Mouse (Mus musculus) forebrain, embryonic 15.5 days (tissue): ENCODE data around the gene Impdh1. TPM values are rescaled to one million over a fixed set of nuclear protein-coding genes. Genes with fewer than 3 reads are reported as not detected.
A peak's percentile ranks its signal among the peaks of the same experiment; 100 is the strongest.
"Not testable (repeated sequence)": the region's sequence is repeated elsewhere in the genome, so short reads cannot be mapped to it uniquely, and the experiment has no call there.

Experiments
- ATAC-seq: fragments of 200-750 bp; cut with Nextera tagmentation; replicated peaks from 2 replicates; pipeline ENCODE4 v1.8.0; 2017; ENCODE audit warnings: mild to moderate bottlenecking, moderate TSS enrichment, moderate library complexity
- H3K27ac ChIP-seq: fragments of 300-500 bp; sonication (generic); replicated peaks from 2 replicates; pipeline ENCODE4 v1.5.1; 2015; ENCODE audit warnings: mild to moderate bottlenecking, inconsistent platforms
- H3K27me3 ChIP-seq: fragments of 300-500 bp; sonication (generic); 2 replicates; pipeline ENCODE4 v1.6.1; 2015; ENCODE audit warnings: inconsistent platforms
- H3K36me3 ChIP-seq: fragments of 300-500 bp; sonication (generic); 2 replicates; pipeline ENCODE4 v1.6.1; 2015; ENCODE audit warnings: mild to moderate bottlenecking, inconsistent platforms
- H3K4me1 ChIP-seq: fragments of 300-500 bp; sonication (generic); 2 replicates; pipeline ENCODE4 v1.6.1; 2015; ENCODE audit warnings: inconsistent platforms
- H3K4me2 ChIP-seq: fragments of 300-500 bp; sonication (generic); replicated peaks from 2 replicates; pipeline ENCODE4 v1.6.1; 2015; ENCODE audit warnings: mild to moderate bottlenecking, inconsistent platforms
- H3K4me3 ChIP-seq: fragments of 300-500 bp; sonication (generic); 2 replicates; pipeline ENCODE4 v1.5.1; 2015; ENCODE audit warnings: mild to moderate bottlenecking, inconsistent platforms
- H3K9ac ChIP-seq: fragments of 300-500 bp; sonication (generic); replicated peaks from 2 replicates; pipeline ENCODE4 v1.6.1; 2015; ENCODE audit warnings: mild to moderate bottlenecking, inconsistent platforms
- H3K9me3 ChIP-seq: fragments of 300-500 bp; sonication (generic); 2 replicates; pipeline ENCODE4 v1.6.1; 2016; ENCODE audit warnings: inconsistent platforms
- WGBS: fragments of 180-500 bp; shearing (Covaris S2); methylation state at CpG from one replicate; pipeline ENCODE4 v1.1.7; 2015; ENCODE audit warnings: mixed read lengths; 5-methylcytosine and 5-hydroxymethylcytosine counted together
- polyA plus RNA-seq: library from polyadenylated mRNA; unstranded; fragments of >200 nt; fragmentation: Nextera tagmentation; extraction: Ambion mirVana; gene quantifications from 2 replicates; pipeline ENCODE4 v1.2.1, GENCODE M21; 2015

Gene Impdh1
- polyA plus RNA-seq, 1 experiment from 2014 or later, result 57.3 TPM

DNA sequence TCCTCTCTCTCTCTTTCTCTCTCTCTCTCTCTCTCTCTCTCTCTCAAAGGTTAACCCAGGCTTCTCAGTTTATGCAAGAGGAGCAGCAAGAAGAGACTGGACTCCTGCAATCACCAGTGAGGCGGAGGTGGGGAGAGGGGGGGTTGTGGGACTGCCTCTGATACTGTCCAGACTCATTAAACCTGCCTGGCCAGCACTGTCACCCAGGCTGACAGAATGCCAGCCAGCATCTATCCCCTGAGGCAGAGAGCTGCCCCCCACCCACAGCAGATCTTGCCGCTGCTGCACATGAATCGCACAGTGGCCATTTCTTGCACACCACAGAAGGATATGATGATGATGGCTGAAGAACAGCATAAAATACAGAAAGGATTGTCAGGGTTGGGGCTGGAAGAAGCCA lies 41.1 kb downstream of the Impdh1 start:
- Histone ChIP-seq H3K4me2 (no peak overlapping the region), H3K4me1 (peaks cover 24% of the 10 kb centered on the region), H3K27me3 (peaks cover 41% of the 10 kb centered on the region), H3K9ac (no peak overlapping the region), H3K9me3 (no peaks in the 10 kb centered on the region), H3K4me3 (no peak overlapping the region), H3K36me3 (no peaks in the 10 kb centered on the region), H3K27ac (no peak overlapping the region)
- no peak for ATAC-seq
- WGBS, result 84% methylated on average over 3 of the region's 3 CpGs

DNA sequence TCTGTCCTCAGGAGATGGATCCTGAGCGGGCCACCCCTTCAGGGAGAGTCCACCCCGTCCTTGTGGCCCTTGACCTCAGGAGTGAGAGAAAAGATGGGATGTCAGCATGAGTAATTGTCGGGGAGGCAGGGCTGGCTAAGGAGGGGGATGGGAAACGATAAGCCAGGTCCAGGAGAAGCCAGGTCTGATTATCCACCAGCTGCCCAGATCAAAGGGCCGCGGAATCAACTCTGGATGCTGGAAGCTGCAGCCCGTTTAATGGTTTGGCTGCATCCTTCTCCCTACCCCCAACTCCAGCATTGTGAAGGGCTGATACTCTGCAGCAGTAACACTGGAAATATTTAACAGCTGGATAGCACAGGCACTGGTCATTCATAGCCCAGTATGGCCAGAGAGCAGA lies 41.8 kb downstream of the Impdh1 start:
- peaks cover 48% of the 10 kb centered on the region for H3K27me3 ChIP-seq
- WGBS, result 31% methylated on average over 7 of the region's 7 CpGs
- peaks cover 23% of the 10 kb centered on the region for H3K4me1 ChIP-seq
- no peaks in the 10 kb centered on the region for H3K9me3 ChIP-seq
- no peak overlapping the region for H3K4me3 ChIP-seq
- H3K4me2 ChIP-seq, result no peak overlapping the region
- H3K36me3 ChIP-seq, result no peaks in the 10 kb centered on the region
- no peak for ATAC-seq
- H3K27ac ChIP-seq, result no peak overlapping the region
- H3K9ac ChIP-seq, result no peak overlapping the region

DNA sequence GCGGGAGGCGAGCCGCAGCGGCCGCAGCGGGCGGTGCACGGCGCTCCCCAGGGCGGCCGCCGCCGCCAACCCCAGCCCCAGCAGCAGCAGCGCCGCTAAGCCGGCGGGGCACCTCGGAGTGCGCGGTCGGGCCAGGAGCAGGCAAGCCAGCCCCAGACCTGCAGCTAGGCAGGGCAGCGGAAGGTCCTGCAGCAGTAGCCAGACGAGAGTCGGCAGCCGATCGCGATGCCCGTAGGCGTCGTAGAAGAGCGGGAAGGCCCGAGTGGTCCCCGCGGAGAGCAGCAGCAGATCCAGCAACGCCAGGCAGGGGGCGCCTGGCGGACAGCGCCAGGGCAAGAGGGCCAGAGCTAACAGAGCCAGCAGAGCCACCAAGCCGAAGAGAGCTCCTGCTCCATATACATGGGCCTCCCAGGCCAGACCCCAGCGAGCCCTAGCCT lies 45.2 kb downstream of the Impdh1 start:
- Histone ChIP-seq H3K36me3 (no peaks in the 10 kb centered on the region), H3K27ac (no peak overlapping the region), H3K4me2 (peak overlapping the region; percentile 99), H3K4me3 (peak overlapping the region; percentile 53), H3K9me3 (no peaks in the 10 kb centered on the region), H3K27me3 (peaks cover 63% of the 10 kb centered on the region), H3K9ac (peak overlapping the region; percentile 68), H3K4me1 (peaks cover 21% of the 10 kb centered on the region)
- 2% methylated on average over 39 of the region's 40 CpGs for WGBS
- peak; percentile 78 for ATAC-seq

DNA sequence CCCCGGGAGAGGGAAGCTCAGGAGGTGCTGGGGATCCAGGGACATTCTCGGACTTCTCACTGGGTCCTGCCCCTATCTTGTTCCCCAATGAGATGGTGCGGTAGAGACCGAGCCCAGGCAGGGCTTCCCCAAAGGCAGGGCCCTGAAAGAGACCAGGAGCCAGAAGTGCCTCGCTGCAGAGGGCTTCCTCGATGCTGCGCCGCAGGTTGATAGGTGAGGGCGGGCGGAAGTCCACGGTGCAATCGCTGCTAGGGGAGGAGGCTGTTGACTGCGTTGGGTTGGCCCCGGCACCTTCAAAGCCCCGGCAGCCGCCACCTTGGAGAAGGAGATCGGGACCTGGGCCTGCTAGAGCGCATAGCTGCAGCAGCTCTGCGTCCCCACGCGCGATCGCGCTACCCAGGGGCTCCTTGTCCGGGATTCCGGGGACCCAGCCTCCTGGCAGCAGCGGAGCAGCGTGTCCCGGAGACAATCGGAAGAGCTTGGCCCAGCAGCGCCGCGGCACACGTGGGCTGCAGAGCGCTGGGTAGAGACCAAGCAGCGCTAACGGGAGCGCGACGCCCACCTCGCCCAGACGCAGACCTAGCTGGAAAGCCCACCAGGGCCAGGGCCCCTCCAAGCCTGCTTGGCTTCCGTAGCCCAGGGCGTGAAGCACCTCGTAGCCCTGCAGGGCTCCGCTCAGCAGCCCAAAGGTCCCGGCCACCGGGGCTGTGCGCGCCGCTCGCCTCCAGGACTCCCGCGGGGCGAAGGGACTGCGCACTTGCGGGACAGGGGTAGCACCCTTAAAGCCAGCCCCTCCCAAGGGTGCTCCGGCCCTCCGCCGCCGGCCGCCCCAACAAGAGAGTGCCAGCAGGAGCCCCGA lies 45.9 kb downstream of the Impdh1 start:
- peak overlapping the region; percentile 53 for H3K4me3 ChIP-seq
- peak; percentile 68 for ATAC-seq
- H3K4me2 ChIP-seq, result peak overlapping the region; percentile 99
- H3K27ac ChIP-seq, result no peak overlapping the region
- H3K9ac ChIP-seq, result peak overlapping the region; percentile 68
- H3K9me3 ChIP-seq, result no peaks in the 10 kb centered on the region
- peaks cover 21% of the 10 kb centered on the region for H3K4me1 ChIP-seq
- H3K36me3 ChIP-seq, result no peaks in the 10 kb centered on the region
- WGBS, result under 1% methylated on average over 63 of the region's 63 CpGs
- peaks cover 60% of the 10 kb centered on the region for H3K27me3 ChIP-seq

DNA sequence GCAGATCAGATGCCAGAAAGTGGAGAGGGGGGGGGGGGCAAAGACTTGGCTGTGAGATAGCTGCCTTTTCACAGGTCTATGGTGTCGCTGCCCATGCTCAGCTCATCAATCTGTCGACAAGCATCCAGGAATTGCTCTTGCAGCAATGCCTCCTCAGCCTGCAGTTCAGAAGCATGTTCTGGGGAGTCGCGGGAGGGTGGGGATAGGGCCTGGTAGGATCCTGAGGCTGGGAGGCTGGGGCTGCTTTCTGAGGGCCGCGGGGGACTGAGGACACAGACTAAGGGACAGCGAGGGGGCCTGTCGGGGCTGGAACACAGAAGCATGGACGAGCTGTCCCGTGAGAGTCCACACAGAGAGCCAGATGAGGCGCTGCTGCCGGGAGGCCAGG lies 46.5 kb downstream of the Impdh1 start:
- H3K4me3 ChIP-seq, result peak overlapping the region; percentile 53
- ATAC-seq, result peak; percentile 2; the same call in 1 of the 2 replicates
- H3K27me3 ChIP-seq, result peaks cover 54% of the 10 kb centered on the region
- no peak overlapping the region for H3K27ac ChIP-seq
- peak overlapping the region; percentile 99 for H3K4me2 ChIP-seq
- WGBS, result 5% methylated on average over 12 of the region's 12 CpGs
- H3K9me3 ChIP-seq, result no peaks in the 10 kb centered on the region
- H3K9ac ChIP-seq, result peak overlapping the region; percentile 68; the same call in 1 of the 2 replicates
- H3K36me3 ChIP-seq, result no peaks in the 10 kb centered on the region
- peaks cover 21% of the 10 kb centered on the region for H3K4me1 ChIP-seq

DNA sequence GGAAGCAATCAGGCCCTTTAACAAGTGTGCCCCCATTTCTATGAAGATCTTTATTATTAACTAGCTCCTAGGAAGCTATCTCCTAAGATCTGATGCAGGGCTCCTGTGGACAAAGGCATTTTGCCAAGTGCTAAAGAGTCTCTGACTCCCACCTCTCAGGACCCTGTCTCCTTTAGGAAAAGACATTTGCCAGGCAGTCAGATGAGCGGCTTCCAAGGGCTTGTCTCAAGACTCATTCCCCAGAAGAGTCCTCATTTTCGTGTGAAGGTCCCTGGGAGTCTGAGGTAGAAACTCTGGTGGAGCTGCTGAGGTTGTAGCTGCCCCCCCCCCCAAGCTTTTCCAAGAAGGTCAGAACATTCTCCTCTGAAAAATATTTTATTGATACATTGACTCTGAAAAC lies 47.3 kb downstream of the Impdh1 start:
- H3K9ac ChIP-seq, result no peak overlapping the region
- no peaks in the 10 kb centered on the region for H3K9me3 ChIP-seq
- peaks cover 47% of the 10 kb centered on the region for H3K27me3 ChIP-seq
- no peak overlapping the region for H3K27ac ChIP-seq
- no peak overlapping the region for H3K4me2 ChIP-seq
- H3K4me1 ChIP-seq, result peaks cover 23% of the 10 kb centered on the region
- no peak for ATAC-seq
- WGBS, result 57% methylated on average over 2 of the region's 2 CpGs
- H3K4me3 ChIP-seq, result no peak overlapping the region
- H3K36me3 ChIP-seq, result no peaks in the 10 kb centered on the region

DNA sequence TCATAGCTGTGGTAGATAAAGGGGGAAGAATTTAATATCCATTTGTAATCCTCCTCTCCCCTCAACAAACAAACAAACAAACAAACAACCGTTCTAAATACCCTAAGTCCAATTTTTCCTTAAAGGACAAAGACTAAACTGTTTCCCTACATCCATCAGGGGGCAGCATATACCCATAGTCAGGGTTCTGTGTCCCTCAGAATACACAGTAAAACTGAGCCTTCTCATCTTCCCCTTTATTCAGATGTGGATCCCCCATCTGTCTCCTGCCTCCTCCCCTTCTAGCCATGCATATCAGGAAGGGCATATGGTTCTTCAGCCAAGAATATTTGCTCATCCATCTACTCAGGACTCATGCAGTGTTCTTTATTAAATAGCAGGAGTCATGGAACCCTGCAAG lies 50.0 kb downstream of the Impdh1 start:
- H3K9ac ChIP-seq, result no peak overlapping the region
- H3K4me2 ChIP-seq, result no peak overlapping the region
- 13% methylated on average over 1 of the region's 1 CpGs for WGBS
- no peak overlapping the region for H3K27ac ChIP-seq
- ATAC-seq, result no peak
- H3K36me3 ChIP-seq, result no peaks in the 10 kb centered on the region
- peaks cover 32% of the 10 kb centered on the region for H3K27me3 ChIP-seq
- no peak overlapping the region for H3K4me3 ChIP-seq
- H3K4me1 ChIP-seq, result peaks cover 27% of the 10 kb centered on the region
- no peaks in the 10 kb centered on the region for H3K9me3 ChIP-seq

DNA sequence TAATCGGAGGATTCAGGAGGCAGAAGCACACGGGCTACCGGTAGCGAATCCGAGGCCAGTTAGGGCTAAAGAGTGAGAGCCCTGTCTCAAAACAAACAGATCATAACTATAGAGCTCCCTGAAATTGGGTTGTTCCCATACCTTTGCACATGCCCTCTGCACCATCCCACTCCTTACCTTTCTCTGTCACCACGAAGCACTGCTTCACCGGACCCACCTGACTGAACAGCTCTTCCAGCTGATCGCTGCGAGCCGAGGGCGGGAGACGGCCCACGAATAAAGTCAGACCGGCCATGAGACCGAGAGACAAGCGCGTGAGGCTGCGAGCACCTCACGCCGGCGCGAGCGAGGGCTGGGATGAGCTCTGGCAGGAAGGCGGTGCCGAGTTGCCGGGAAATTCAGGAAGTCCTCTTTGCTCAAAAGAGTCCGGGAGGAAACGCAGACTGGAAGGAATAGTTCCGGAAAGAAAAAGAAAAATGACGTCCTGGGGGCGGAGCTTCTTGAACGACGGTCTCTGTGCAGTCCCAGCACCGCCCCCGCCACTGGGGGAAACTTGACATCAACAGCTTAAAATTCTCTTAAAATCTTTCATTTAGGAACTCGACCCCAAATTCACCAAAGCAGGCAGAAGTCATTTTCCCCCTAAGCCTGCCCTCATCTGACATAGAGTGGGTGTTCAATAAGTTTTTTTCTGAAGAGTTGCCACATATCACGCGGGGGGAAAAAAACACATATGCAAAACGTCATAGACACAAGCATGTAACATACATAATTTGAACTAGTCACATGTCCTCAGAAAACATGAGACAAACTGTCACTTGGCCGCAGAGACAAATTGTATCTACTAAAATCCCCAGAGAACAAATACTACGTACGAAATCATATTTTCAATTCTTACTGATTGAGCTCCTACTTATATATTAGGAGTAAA lies 51.6 kb downstream of the Impdh1 start, which contains the start of gene Rbm28:
Rbm28 (minus strand) TSS at position 693 of the 931 bp plus-strand sequence.
- Histone ChIP-seq H3K27ac (no peak within 1 kb of the TSS), H3K9me3 (no peaks in the 10 kb centered on the region)
- peak; percentile 88 for ATAC-seq

DNA sequence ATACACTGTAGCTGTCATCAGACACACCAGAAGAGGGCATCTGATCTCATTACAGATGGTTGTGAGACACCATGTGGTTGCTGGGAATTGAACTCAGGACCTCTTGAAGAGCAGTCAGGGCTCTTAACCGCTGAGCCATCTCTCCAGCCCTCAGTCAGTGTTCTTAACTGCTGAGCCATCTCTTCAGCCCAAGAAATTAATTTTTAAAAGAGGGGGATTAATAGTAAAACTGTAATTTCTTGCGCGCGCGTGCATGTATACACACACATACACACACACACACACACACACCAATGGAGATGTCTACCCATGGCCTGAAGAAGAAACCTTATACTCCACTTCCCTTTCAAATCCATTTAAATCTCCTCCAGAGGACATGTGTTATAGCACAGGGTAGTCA lies 54.9 kb downstream of the Impdh1 start:
- WGBS, result 97% methylated on average over 5 of the region's 5 CpGs
- H3K9ac ChIP-seq, H3K27ac ChIP-seq, H3K9me3 ChIP-seq, H3K4me2 ChIP-seq, H3K27me3 ChIP-seq, ATAC-seq, H3K4me3 ChIP-seq: not testable (repeated sequence)
- peaks cover 12% of the 10 kb centered on the region for H3K4me1 ChIP-seq
- peaks cover 40% of the 10 kb centered on the region for H3K36me3 ChIP-seq

More for the DNA sequence above, 51.6 kb downstream of the Impdh1 start, which contains the start of gene Rbm28:
- Histone ChIP-seq H3K36me3 (peaks cover 7% of the 10 kb centered on the region), H3K4me2 (peak within 1 kb of the TSS; percentile 86), H3K4me1 (peaks cover 14% of the 10 kb centered on the region), H3K4me3 (peak within 1 kb of the TSS; percentile 81), H3K27me3 (peaks cover 21% of the 10 kb centered on the region), H3K9ac (peak within 1 kb of the TSS; percentile 69)
- WGBS, result 8% methylated on average over 42 of the region's 42 CpGs

DNA sequence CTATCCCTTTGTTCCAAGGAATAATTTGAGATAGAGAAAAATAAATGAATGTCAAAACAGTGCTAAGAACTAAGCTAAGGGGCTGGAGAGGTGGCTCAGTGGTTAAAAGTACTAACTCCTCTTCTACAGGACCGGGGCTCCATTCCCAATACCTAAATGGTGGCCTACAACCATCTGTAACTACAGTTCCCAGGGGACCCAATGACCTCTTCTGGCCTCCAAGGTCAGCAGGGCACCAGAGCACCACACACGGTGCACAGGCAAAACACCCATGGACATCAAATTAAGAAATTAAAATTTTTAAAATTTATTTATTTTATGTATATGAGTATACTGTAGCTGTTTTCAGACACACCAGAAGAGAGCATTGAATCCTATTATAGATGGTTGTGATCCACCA lies 55.4 kb downstream of the Impdh1 start:
- Histone ChIP-seq H3K4me3 (no peak overlapping the region), H3K27me3 (no peaks in the 10 kb centered on the region; the same call in 1 of the 2 replicates), H3K4me1 (peaks cover 11% of the 10 kb centered on the region), H3K36me3 (peaks cover 45% of the 10 kb centered on the region), H3K4me2 (no peak overlapping the region), H3K9me3 (no peaks in the 10 kb centered on the region), H3K9ac (no peak overlapping the region), H3K27ac (no peak overlapping the region)
- ATAC-seq, result no peak
- WGBS, result 95% methylated on average over 2 of the region's 2 CpGs

DNA sequence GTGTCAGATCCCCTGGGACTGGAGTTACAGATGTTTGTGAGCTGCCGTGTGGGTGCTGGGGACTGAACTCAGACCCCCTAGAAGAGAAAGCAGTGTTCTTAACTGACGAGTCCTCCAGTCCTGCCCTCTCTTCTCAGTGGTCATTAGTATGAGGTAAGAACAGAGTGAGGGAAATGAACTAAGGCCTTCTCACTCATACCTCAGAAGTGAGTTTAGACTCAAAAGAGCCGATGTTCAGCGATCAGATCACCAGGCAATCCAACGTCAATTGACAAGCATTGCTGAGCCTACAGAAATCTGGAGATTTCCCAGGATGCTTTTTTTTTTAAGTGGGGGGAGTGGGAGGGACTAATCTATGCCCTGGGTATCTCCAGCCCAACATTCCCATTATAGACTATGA lies 59.8 kb downstream of the Impdh1 start:
- WGBS, result 93% methylated on average over 5 of the region's 5 CpGs
- H3K9ac ChIP-seq, result no peak overlapping the region
- no peaks in the 10 kb centered on the region for H3K4me1 ChIP-seq
- no peak overlapping the region for H3K27ac ChIP-seq
- H3K4me3 ChIP-seq, result no peak overlapping the region
- no peak overlapping the region for H3K4me2 ChIP-seq
- peaks cover 80% of the 10 kb centered on the region for H3K36me3 ChIP-seq
- no peaks in the 10 kb centered on the region for H3K9me3 ChIP-seq
- ATAC-seq, result no peak
- H3K27me3 ChIP-seq, result no peaks in the 10 kb centered on the region
